Mouse (Mus musculus) midbrain, postnatal 0 days (tissue): ENCODE results near the gene Emc6. TPM values are rescaled to one million over a fixed set of nuclear protein-coding genes. Genes with fewer than 3 reads are reported as not detected.

Experiments used
- ATAC-seq: fragments of 200-750 bp; cut with Nextera tagmentation; 2 replicates; pipeline ENCODE4 v1.8.0; 2017; ENCODE audit warnings: moderate number of reproducible peaks, mild to moderate bottlenecking, moderate TSS enrichment, moderate library complexity; ENCODE audit not compliant: low FRiP score
- DNase-seq: peaks from one replicate; pipeline ENCODE4 v3.0.0-alpha.2; 2015; ENCODE audit warnings: low spot score
- H3K27ac ChIP-seq: fragments of 300-500 bp; sonication (generic); 2 replicates; pipeline ENCODE4 v1.5.1; 2014; ENCODE audit warnings: low read depth, mild to moderate bottlenecking, low read length, mixed read lengths
- H3K27me3 ChIP-seq: fragments of 300-500 bp; sonication (generic); 2 replicates; pipeline ENCODE4 v1.6.1; 2014; ENCODE audit warnings: low read length, control low read depth, mixed read lengths; ENCODE audit not compliant: insufficient read depth
- H3K36me3 ChIP-seq: fragments of 300-500 bp; sonication (generic); 2 replicates; pipeline ENCODE4 v1.6.1; 2014; ENCODE audit warnings: low read length, control low read depth, mixed read lengths; ENCODE audit not compliant: insufficient read depth
- H3K4me1 ChIP-seq: fragments of 300-500 bp; sonication (generic); 2 replicates; pipeline ENCODE4 v1.6.1; 2014; ENCODE audit warnings: mild to moderate bottlenecking, control low read depth, antibody characterized with exemption, low read length, mixed read lengths; ENCODE audit not compliant: insufficient read depth
- H3K4me2 ChIP-seq: fragments of 300-500 bp; sonication (generic); 2 replicates; pipeline ENCODE4 v1.6.1; 2014; ENCODE audit warnings: low read depth, mild to moderate bottlenecking, low read length, mixed read lengths; ENCODE audit not compliant: poor library complexity, severe bottlenecking
- H3K4me3 ChIP-seq: fragments of 300-500 bp; sonication (generic); 2 replicates; pipeline ENCODE4 v1.5.1; 2014; ENCODE audit warnings: low read depth, mild to moderate bottlenecking, low read length, moderate library complexity
- H3K9ac ChIP-seq: fragments of 300-500 bp; sonication (generic); replicated peaks from 2 replicates; pipeline ENCODE4 v1.6.1; 2014; ENCODE audit warnings: mild to moderate bottlenecking, low read length, moderate library complexity, mixed read lengths; ENCODE audit not compliant: poor library complexity, severe bottlenecking
- H3K9me3 ChIP-seq: fragments of 300-500 bp; sonication (generic); 2 replicates; pipeline ENCODE4 v1.6.1; 2016; ENCODE audit warnings: low read length, control low read depth
- CTCF ChIP-seq: IDR thresholded peaks from 2 replicates; pipeline ENCODE4 v1.5.1; 2016; ENCODE audit warnings: antibody characterized with exemption, mild to moderate bottlenecking
- WGBS: fragments of 180-500 bp; shearing (Covaris S2); extraction: QIAGEN DNeasy Blood & Tissue Kit; methylation state at CpG from one replicate; pipeline ENCODE4 v1.1.7; 2014; 5-methylcytosine and 5-hydroxymethylcytosine counted together
- polyA plus RNA-seq: library from polyadenylated mRNA; unstranded; fragments of >200 nt; fragmentation: Nextera tagmentation; extraction: Ambion mirVana; gene quantifications from 2 replicates; pipeline ENCODE4 v1.2.1, GENCODE M21; 2015
- total RNA-seq: library from RNA; depleted of rRNA; stranded (reverse); fragments of >200 nt; gene quantifications from 2 replicates; pipeline ENCODE4 v1.2.3, GENCODE M21; 2014

Gene Emc6
- total and polyA plus RNA-seq, 2 experiments from 2014 or later, result 141 to 182 TPM

- DNase-seq (no peak), ATAC-seq (no peak)
- Histone ChIP-seq H3K9me3 (no peaks in the 10 kb centered on the region), H3K27ac (no peak overlapping the region), H3K4me2 (no peak overlapping the region), H3K9ac (no peak overlapping the region), H3K4me3 (no peak overlapping the region), H3K36me3 (peaks cover 68% of the 10 kb centered on the region), H3K4me1 (no peaks in the 10 kb centered on the region), H3K27me3 (no peaks in the 10 kb centered on the region)
- no peak for TF ChIP-seq CTCF
- 85% methylated on average over 6 of the region's 6 CpGs for whole genome bisulfite sequencing
Observed at GRCm38 (mm10) chr11:73187231-73187630, 10.4 kb upstream of the Emc6 start.

- H3K4me1 ChIP-seq, result no peaks in the 10 kb centered on the region
- H3K36me3 ChIP-seq, result peaks cover 60% of the 10 kb centered on the region
- H3K4me3 ChIP-seq, result no peak overlapping the region
- no peak overlapping the region for H3K9ac ChIP-seq
- no peaks in the 10 kb centered on the region for H3K27me3 ChIP-seq
- DNase-seq (no peak), ATAC-seq (no peak)
- 92% methylated on average over 10 of the region's 10 CpGs for WGBS
- no peak for TF ChIP-seq CTCF
- no peak overlapping the region for H3K27ac ChIP-seq
- H3K9me3 ChIP-seq, result no peaks in the 10 kb centered on the region
- no peak overlapping the region for H3K4me2 ChIP-seq
Observed at GRCm38 (mm10) chr11:73185872-73186615, 9.2 kb upstream of the Emc6 start.

GRCm38 (mm10) chr11:73177895-73178294, 1.1 kb upstream of the Emc6 start:
- DNase-seq (no peak), ATAC-seq (no peak)
- Histone ChIP-seq H3K4me3 (peak overlapping the region; percentile 93), H3K27me3 (no peaks in the 10 kb centered on the region), H3K9me3 (no peaks in the 10 kb centered on the region), H3K27ac (peak overlapping the region; percentile 83; the same call in 1 of the 2 replicates), H3K9ac (peak overlapping the region; percentile 86), H3K36me3 (0 out of 2 replicates have a peak, but pooled peaks cover 9% of the 10 kb centered on the region), H3K4me2 (peak overlapping the region; percentile 61), H3K4me1 (no peaks in the 10 kb centered on the region)
- TF ChIP-seq CTCF, result peak; percentile 42
- WGBS, result 5% methylated on average over 2 of the region's 2 CpGs

- Histone ChIP-seq H3K36me3 (0 out of 2 replicates have a peak, but pooled peaks cover 7% of the 10 kb centered on the region), H3K4me3 (peak overlapping the region; percentile 93), H3K9ac (peak overlapping the region; percentile 86), H3K4me1 (no peaks in the 10 kb centered on the region), H3K27me3 (no peaks in the 10 kb centered on the region), H3K9me3 (no peaks in the 10 kb centered on the region), H3K4me2 (peak overlapping the region; percentile 61), H3K27ac (peak overlapping the region; percentile 83)
- no peak for TF ChIP-seq CTCF
- peak; percentile 38; the same call in 1 of the 2 replicates for ATAC-seq
- DNase-seq, result peak; percentile 56
- under 1% methylated on average over 26 of the region's 28 CpGs for WGBS
Observed at GRCm38 (mm10) chr11:73177509-73177875, 655 bp upstream of the Emc6 start.

GRCm38 (mm10) chr11:73176186-73176585, 651 bp downstream of the Emc6 start:
- H3K4me1 ChIP-seq, result no peaks in the 10 kb centered on the region
- 2% methylated on average over 15 of the region's 15 CpGs for WGBS
- peak overlapping the region; percentile 74 for H3K4me2 ChIP-seq
- ATAC-seq (no peak), DNase-seq (no peak)
- peaks cover 7% of the 10 kb centered on the region; the same call in 1 of the 2 replicates for H3K36me3 ChIP-seq
- no peaks in the 10 kb centered on the region for H3K9me3 ChIP-seq
- peak overlapping the region; percentile 93 for H3K4me3 ChIP-seq
- H3K27me3 ChIP-seq, result no peaks in the 10 kb centered on the region
- H3K9ac ChIP-seq, result peak overlapping the region; percentile 86
- peak overlapping the region; percentile 83 for H3K27ac ChIP-seq
- TF ChIP-seq CTCF, result no peak

- no peak for ATAC-seq
- peak overlapping the region; percentile 86; the same call in 1 of the 2 replicates for H3K9ac ChIP-seq
- no peak for DNase-seq
- WGBS, result 50% methylated on average over 8 of the region's 8 CpGs
- H3K9me3 ChIP-seq, result no peaks in the 10 kb centered on the region
- no peak overlapping the region for H3K27ac ChIP-seq
- H3K4me3 ChIP-seq, result peak overlapping the region; percentile 93
- H3K36me3 ChIP-seq, result peaks cover 11% of the 10 kb centered on the region; the same call in 1 of the 2 replicates
- TF ChIP-seq CTCF, result no peak
- H3K27me3 ChIP-seq, result no peaks in the 10 kb centered on the region
- H3K4me1 ChIP-seq, result no peaks in the 10 kb centered on the region
- H3K4me2 ChIP-seq, result peak overlapping the region; percentile 74
Observed at GRCm38 (mm10) chr11:73175612-73176011, 1.2 kb downstream of the Emc6 start.
